Mouse (Mus musculus) limb, embryonic 13.5 days (tissue): Measurements from ENCODE around the gene Dna2. TPM values are rescaled to one million over a fixed set of nuclear protein-coding genes. Genes with fewer than 3 reads are reported as not detected.

Source experiments
- ATAC-seq: fragments of 200-750 bp; cut with Nextera tagmentation; 2 replicates; pipeline ENCODE4 v1.8.0; 2017; ENCODE audit warnings: low read depth, moderate number of reproducible peaks, moderate TSS enrichment; ENCODE audit not compliant: low FRiP score
- H3K27ac ChIP-seq: fragments of 300-500 bp; sonication (generic); 2 replicates; pipeline ENCODE4 v1.5.1; 2015; ENCODE audit warnings: inconsistent platforms, mild to moderate bottlenecking, moderate library complexity
- H3K27me3 ChIP-seq: fragments of 300-500 bp; sonication (generic); 2 replicates; pipeline ENCODE4 v1.6.1; 2015; ENCODE audit warnings: mild to moderate bottlenecking, inconsistent platforms
- H3K36me3 ChIP-seq: fragments of 300-500 bp; sonication (generic); 2 replicates; pipeline ENCODE4 v1.6.1; 2015; ENCODE audit warnings: inconsistent platforms, mild to moderate bottlenecking, moderate library complexity
- H3K4me1 ChIP-seq: fragments of 300-500 bp; sonication (generic); 2 replicates; pipeline ENCODE4 v1.6.1; 2015; ENCODE audit warnings: inconsistent platforms
- H3K4me2 ChIP-seq: fragments of 300-500 bp; sonication (generic); replicated peaks from 2 replicates; pipeline ENCODE4 v1.6.1; 2015; ENCODE audit warnings: inconsistent platforms, mild to moderate bottlenecking, moderate library complexity
- H3K4me3 ChIP-seq: fragments of 300-500 bp; sonication (generic); 2 replicates; pipeline ENCODE4 v1.5.1; 2015; ENCODE audit warnings: moderate library complexity, mild to moderate bottlenecking, inconsistent platforms
- H3K9ac ChIP-seq: fragments of 300-500 bp; sonication (generic); 2 replicates; pipeline ENCODE4 v1.6.1; 2015; ENCODE audit warnings: mild to moderate bottlenecking, inconsistent platforms
- H3K9me3 ChIP-seq: fragments of 300-500 bp; sonication (generic); 2 replicates; pipeline ENCODE4 v1.6.1; 2016; ENCODE audit warnings: inconsistent platforms
- WGBS: fragments of 180-500 bp; shearing (Covaris S2); methylation state at CpG from one replicate; pipeline ENCODE4 v1.1.7; 2015; 5-methylcytosine and 5-hydroxymethylcytosine counted together
- polyA plus RNA-seq: library from polyadenylated mRNA; unstranded; fragments of >200 nt; fragmentation: Nextera tagmentation; extraction: Ambion mirVana; gene quantifications from 2 replicates; pipeline ENCODE4 v1.2.1, GENCODE M21; 2015

The Dna2 gene
- polyA plus RNA-seq, 1 experiment from 2014 or later: 20.2 TPM

- 89% methylated on average over 4 of the region's 4 CpGs for WGBS
- no peak overlapping the region for H3K4me2 ChIP-seq
Observed at GRCm38 (mm10) chr10:62924096-62924635, 22.7 kb upstream of the Dna2 start.

DNA sequence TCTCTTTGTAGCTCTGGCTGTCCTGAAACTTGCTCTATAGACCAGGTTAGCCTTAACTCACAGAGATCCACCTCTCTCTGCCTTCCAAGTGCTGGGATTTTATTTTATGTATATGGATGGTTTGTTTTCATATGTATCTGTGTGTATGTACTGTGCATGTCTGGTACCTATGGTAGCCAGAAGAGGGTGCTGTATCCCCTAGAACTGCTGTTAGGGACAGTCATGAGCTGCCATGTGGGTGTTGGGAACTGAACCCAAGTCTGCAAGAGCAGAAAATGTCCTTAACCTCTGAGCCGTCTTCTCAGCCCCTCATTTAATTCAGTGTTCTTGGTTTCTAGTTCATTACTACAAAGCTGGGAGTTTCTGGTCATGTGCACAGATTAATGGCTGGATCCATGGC is 14.4 kb upstream of the Dna2 start:
- Histone ChIP-seq H3K4me3 (no peak overlapping the region), H3K27ac (no peak overlapping the region), H3K4me1 (no peaks in the 10 kb centered on the region), H3K36me3 (peaks cover 65% of the 10 kb centered on the region), H3K27me3 (no peaks in the 10 kb centered on the region), H3K9me3 (no peaks in the 10 kb centered on the region), H3K4me2 (no peak overlapping the region), H3K9ac (no peak overlapping the region)
- WGBS: 93% methylated on average over 1 of the region's 1 CpGs
- no peak for ATAC-seq

More at GRCm38 (mm10) chr10:62924096-62924635, 22.7 kb upstream of the Dna2 start:
- Histone ChIP-seq H3K4me1 (peaks cover 12% of the 10 kb centered on the region), H3K36me3 (peaks cover 11% of the 10 kb centered on the region), H3K9ac (no peak overlapping the region), H3K9me3 (no peaks in the 10 kb centered on the region), H3K4me3 (no peak overlapping the region), H3K27me3 (no peaks in the 10 kb centered on the region), H3K27ac (no peak overlapping the region)
- no peak for ATAC-seq

DNA sequence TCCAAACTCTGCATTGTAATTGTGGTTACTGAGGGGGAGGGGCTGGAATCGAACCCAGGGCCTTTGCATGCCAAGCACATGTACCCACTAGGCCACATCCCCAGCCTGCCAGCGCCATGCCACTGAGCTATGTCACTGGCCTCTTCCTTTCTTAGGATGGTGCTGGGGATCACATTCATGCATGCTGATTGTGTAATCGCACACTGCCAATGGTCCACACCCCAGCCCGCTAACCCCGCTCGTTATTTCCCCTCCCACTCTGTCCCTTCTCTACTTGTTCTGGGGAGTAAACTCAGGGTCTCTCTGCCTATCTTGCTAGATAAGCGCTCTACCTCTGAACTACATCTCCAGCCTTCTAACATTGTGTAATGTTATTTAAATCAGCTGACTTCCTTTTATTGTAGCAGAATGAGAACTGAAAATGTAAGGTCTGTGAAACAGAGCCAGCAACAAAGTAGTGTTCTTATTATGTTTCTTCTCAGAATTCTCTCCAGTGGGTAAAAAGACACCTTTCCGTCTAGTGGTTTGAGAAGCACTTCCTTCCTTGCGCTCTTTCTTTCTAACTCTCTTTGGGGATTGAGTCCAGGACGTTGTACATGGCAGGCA is 1.7 kb upstream of the Dna2 start:
- Histone ChIP-seq H3K27me3 (no peaks in the 10 kb centered on the region), H3K4me1 (no peaks in the 10 kb centered on the region; the same call in 1 of the 2 replicates), H3K4me2 (no peak overlapping the region), H3K9me3 (no peaks in the 10 kb centered on the region), H3K4me3 (no peak overlapping the region), H3K36me3 (peaks cover 40% of the 10 kb centered on the region), H3K27ac (no peak overlapping the region), H3K9ac (no peak overlapping the region)
- 88% methylated on average over 10 of the region's 10 CpGs for WGBS
- no peak for ATAC-seq

GRCm38 (mm10) chr10:62948551-62948950 is 1.7 kb downstream of the Dna2 start:
- H3K4me3 ChIP-seq: no peak overlapping the region
- no peaks in the 10 kb centered on the region; the same call in 1 of the 2 replicates for H3K4me1 ChIP-seq
- ATAC-seq: no peak
- no peaks in the 10 kb centered on the region for H3K9me3 ChIP-seq
- 95% methylated on average over 7 of the region's 7 CpGs for WGBS
- no peak overlapping the region for H3K27ac ChIP-seq
- no peak overlapping the region for H3K9ac ChIP-seq
- no peaks in the 10 kb centered on the region for H3K27me3 ChIP-seq
- peaks cover 51% of the 10 kb centered on the region for H3K36me3 ChIP-seq
- H3K4me2 ChIP-seq: no peak overlapping the region

DNA sequence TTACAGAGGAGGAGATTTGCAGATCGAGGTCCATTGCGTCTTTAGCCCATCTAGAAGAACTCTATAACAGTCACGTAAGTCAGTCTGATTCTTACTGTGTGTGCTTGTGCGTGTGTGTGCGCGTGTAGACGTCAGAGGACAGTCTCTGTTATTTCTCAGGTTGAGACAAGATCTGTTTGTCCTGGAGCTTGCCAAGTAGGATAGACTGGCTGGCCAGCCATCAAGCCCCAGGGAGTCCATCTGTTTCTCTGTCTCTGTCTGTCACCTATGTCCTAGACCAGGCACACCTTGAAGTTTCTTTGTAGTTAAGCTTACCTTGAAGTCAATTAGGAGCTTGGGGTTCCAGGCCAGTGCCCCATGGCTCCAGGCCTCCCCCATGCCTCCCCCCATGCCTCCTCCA is 17.1 kb downstream of the Dna2 start:
- Histone ChIP-seq H3K4me3 (no peak overlapping the region), H3K9me3 (no peaks in the 10 kb centered on the region), H3K27ac (no peak overlapping the region), H3K4me1 (no peaks in the 10 kb centered on the region), H3K4me2 (no peak overlapping the region), H3K9ac (no peak overlapping the region), H3K27me3 (no peaks in the 10 kb centered on the region), H3K36me3 (peaks cover 91% of the 10 kb centered on the region)
- 94% methylated on average over 7 of the region's 7 CpGs for WGBS
- ATAC-seq: no peak

- peaks cover 92% of the 10 kb centered on the region for H3K36me3 ChIP-seq
- no peak overlapping the region for H3K27ac ChIP-seq
- no peaks in the 10 kb centered on the region for H3K27me3 ChIP-seq
- H3K4me1 ChIP-seq: no peaks in the 10 kb centered on the region
- H3K4me2 ChIP-seq: no peak overlapping the region
- no peak overlapping the region for H3K9ac ChIP-seq
- WGBS: 96% methylated on average over 11 of the region's 11 CpGs
- H3K4me3 ChIP-seq: no peak overlapping the region
- no peaks in the 10 kb centered on the region for H3K9me3 ChIP-seq
- no peak for ATAC-seq
Observed at GRCm38 (mm10) chr10:62965796-62966195, 19.0 kb downstream of the Dna2 start.

GRCm38 (mm10) chr10:62966291-62966690 is 19.5 kb downstream of the Dna2 start:
- 95% methylated on average over 15 of the region's 15 CpGs for WGBS
- Histone ChIP-seq H3K9ac (no peak overlapping the region), H3K36me3 (peaks cover 91% of the 10 kb centered on the region), H3K4me1 (no peaks in the 10 kb centered on the region), H3K9me3 (no peaks in the 10 kb centered on the region), H3K27me3 (no peaks in the 10 kb centered on the region), H3K27ac (no peak overlapping the region), H3K4me3 (no peak overlapping the region), H3K4me2 (no peak overlapping the region)
- no peak for ATAC-seq

GRCm38 (mm10) chr10:62971821-62972220 is 25.0 kb downstream of the Dna2 start:
- no peak overlapping the region for H3K27ac ChIP-seq
- H3K4me3 ChIP-seq: no peak overlapping the region
- peaks cover 66% of the 10 kb centered on the region for H3K36me3 ChIP-seq
- WGBS: 87% methylated on average over 16 of the region's 16 CpGs
- no peaks in the 10 kb centered on the region for H3K9me3 ChIP-seq
- no peaks in the 10 kb centered on the region for H3K27me3 ChIP-seq
- no peak overlapping the region for H3K9ac ChIP-seq
- no peak for ATAC-seq
- no peaks in the 10 kb centered on the region for H3K4me1 ChIP-seq
- no peak overlapping the region for H3K4me2 ChIP-seq

DNA sequence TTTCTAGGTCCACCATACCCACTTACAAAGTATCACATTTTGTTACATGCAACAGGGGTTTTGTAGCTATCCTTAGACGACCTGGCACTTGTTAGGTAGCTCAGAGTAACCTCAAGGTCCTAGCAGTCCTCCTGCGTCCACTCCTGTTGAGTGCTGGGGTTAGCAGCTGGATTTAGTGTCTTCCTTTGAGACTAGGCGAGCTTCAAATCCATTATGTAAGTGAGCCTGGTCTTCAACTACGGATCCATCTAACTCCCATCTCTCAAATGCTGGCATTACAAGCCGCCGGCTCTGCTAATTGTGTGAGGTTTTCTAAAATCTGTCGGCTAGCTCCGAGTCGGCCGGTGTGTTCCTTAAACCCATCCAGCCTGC is 32.8 kb downstream of the Dna2 start:
- Histone ChIP-seq H3K4me2 (peak overlapping the region; percentile 69), H3K4me1 (peaks cover 11% of the 10 kb centered on the region), H3K9ac (peak overlapping the region; percentile 93), H3K27me3 (no peaks in the 10 kb centered on the region), H3K36me3 (peaks cover 30% of the 10 kb centered on the region), H3K27ac (no peak overlapping the region), H3K4me3 (peak overlapping the region; percentile 96), H3K9me3 (no peaks in the 10 kb centered on the region)
- ATAC-seq: peak; percentile 6; the same call in 1 of the 2 replicates
- 11% methylated on average over 10 of the region's 10 CpGs for WGBS

DNA sequence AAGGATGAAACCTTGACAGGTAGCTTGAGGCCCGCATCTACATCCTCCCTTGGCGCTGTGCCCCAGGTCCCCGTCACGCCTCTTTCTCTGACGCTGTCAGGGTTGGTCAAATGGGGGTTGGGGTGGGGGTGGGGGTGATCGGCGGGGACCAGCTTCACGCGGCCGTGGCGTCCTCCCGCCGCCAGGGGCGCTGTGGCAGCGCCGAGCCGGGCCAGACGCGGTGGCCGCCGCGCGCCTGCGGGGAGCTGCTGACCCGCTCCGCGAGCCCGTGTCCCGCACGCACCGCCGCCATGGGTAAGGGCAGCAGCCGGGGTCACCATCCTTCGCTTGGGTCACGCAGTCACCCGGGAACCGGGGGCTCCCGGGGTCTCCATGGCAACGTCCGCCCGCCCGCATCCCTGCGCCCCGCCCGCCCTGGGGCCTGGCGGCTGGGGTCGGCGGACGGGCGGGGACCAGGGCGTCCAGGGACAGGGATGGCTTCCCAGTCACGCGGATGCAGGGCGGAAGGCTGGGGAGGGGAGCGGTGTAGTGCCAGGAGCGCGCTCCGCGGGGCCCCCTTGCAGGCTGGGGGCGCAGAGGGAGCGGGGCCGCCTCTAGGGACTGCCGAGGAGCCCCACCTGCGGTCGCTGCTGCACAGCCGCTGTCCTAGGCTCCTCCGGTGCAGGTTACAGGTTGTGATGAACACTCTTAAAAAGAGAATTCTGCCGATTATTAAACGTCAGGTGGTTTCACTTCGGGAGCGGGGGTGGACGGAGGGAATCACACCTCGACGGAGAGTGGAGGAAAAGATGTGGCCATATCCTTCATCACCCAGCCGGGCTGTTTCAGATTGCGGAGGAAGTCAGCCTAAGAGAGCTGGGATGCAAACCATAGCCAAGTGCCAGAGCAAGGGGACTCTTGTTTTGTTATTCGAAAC is 33.5 kb downstream of the Dna2 start, which contains the start of gene Rufy2:
TSS of gene Rufy2 (plus strand) at position 185 of the 916 bp plus-strand sequence.
- H3K36me3 ChIP-seq: peaks cover 34% of the 10 kb centered on the region
- ATAC-seq: peak; percentile 91
- H3K27ac ChIP-seq: peak within 1 kb of the TSS; percentile 69; the same call in 1 of the 2 replicates
- no peaks in the 10 kb centered on the region for H3K9me3 ChIP-seq
- H3K4me3 ChIP-seq: peak within 1 kb of the TSS; percentile 96
- peaks cover 11% of the 10 kb centered on the region for H3K4me1 ChIP-seq
- H3K4me2 ChIP-seq: peak within 1 kb of the TSS; percentile 69
- H3K27me3 ChIP-seq: no peaks in the 10 kb centered on the region
- peak within 1 kb of the TSS; percentile 93 for H3K9ac ChIP-seq
- WGBS: under 1% methylated on average over 70 of the region's 77 CpGs

DNA sequence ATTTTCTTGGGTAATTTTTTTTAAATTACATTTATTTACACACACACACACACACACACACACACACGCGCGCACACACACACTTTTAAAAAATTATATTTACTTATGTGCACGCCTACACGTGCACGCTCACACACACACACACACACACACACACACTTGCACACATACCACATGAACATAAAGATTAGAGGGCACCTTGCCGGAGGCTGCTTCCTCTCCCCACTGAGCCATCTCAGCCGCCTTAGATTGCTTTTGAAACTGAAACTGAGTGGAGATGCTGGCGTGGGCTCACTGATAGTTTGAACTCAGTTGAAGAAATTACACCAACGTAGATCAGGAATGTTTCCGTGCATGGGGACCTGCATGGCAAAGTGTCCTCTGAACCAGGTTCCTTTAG is 37.2 kb downstream of the Dna2 start:
- H3K4me2 ChIP-seq: no peak overlapping the region
- no peak overlapping the region for H3K27ac ChIP-seq
- no peak overlapping the region for H3K9ac ChIP-seq
- ATAC-seq: no peak
- H3K9me3 ChIP-seq: no peaks in the 10 kb centered on the region
- H3K36me3 ChIP-seq: peaks cover 61% of the 10 kb centered on the region
- H3K27me3 ChIP-seq: no peaks in the 10 kb centered on the region
- 93% methylated on average over 11 of the region's 11 CpGs for WGBS
- H3K4me3 ChIP-seq: no peak overlapping the region
- peaks cover 11% of the 10 kb centered on the region for H3K4me1 ChIP-seq

DNA sequence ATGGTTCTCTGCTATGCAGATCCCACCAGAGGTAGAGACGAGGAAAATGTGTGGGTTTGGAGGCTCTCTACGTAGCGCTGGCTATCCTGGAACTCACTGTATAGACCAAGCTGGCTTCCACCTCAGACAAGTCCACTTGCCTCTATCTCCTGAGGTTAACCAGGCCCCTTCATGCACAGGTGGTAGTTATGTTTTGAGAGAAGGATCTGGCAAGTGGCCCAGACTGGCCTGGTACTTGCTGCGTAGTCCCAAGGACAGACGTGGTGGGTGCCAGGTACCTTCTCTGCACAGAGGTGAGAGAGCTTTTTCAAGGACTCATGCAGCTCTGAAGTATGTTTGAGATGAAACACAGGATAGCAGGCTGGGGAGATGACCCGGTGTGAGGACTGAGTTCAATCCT is 37.7 kb downstream of the Dna2 start:
- Histone ChIP-seq H3K4me2 (no peak overlapping the region), H3K27ac (no peak overlapping the region), H3K4me1 (peaks cover 10% of the 10 kb centered on the region), H3K9me3 (no peaks in the 10 kb centered on the region), H3K36me3 (peaks cover 65% of the 10 kb centered on the region), H3K4me3 (no peak overlapping the region), H3K9ac (no peak overlapping the region), H3K27me3 (no peaks in the 10 kb centered on the region)
- no peak for ATAC-seq
- 95% methylated on average over 6 of the region's 6 CpGs for WGBS
